Mouse (Mus musculus) spleen, embryonic (tissue): Measurements from ENCODE around the gene 2610528A11Rik.

ENCODE experiments used
- CTCF ChIA-PET: fragments of 350-600 bp; sonication (Branson Sonifier 250); formaldehyde crosslinking; loops from one replicate; lab custom pipeline; 2022; lab: Charles Lee

Gene 2610528A11Rik

GRCm38 (mm10) chr14:37094436-37094835 is 19.4 kb downstream of the 2610528A11Rik start:
- CTCF ChIA-PET: no interaction called here

- CTCF ChIA-PET: no interaction called here
These were observed 30.1 kb downstream of the 2610528A11Rik start for GRCm38 (mm10) chr14:37083755-37084154.

DNA sequence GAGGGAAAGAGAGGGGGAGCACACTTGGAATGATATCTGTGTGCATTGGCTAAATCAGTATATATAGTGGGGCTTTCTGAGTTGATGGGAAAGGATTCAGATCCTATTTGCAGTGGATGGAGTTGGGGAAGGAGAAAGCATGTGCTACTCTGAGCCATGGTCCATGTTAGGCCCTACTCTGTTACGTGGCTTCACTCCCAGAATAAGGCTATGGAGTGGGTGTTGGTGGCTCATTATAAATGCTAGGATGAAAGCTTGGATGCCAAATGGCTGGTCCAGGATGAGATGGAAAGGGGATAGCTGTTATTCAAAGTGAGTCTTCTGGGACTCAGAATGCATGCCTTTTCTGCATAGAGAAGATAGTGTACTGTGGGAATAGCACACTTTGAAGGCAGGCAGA is 33.1 kb downstream of the 2610528A11Rik start:
- CTCF ChIA-PET: no interaction called here

- CTCF ChIA-PET: no interaction called here
These were observed 45.3 kb downstream of the 2610528A11Rik start for GRCm38 (mm10) chr14:37068516-37068915.

- CTCF ChIA-PET: no interaction called here
These were observed 46.2 kb downstream of the 2610528A11Rik start, which contains the start of gene Lrit2 for GRCm38 (mm10) chr14:37067629-37068028. Gene Lrit2 (plus strand): TSS chr14:37067929.

- CTCF ChIA-PET: no interaction called here
These were observed 47.2 kb downstream of the 2610528A11Rik start for GRCm38 (mm10) chr14:37066636-37067035.

DNA sequence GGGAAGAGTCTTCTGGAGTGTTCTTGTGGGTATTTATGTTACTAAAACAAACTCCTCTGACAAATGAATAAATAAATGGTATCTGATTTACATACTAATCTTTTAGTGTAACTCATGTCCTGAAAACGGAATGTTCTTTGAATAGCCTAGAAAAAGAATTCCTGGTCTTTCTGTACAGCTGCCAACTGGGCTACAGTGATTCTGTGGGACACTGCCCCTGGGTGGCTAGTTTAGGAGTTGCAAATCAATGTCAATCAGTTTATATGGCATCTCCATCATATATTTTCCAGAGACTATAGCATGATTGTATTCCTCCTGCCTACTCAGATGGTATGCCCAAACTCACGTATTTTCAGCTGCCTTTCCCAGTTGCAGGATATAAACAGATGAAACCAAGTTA is 49.0 kb downstream of the 2610528A11Rik start:
- CTCF ChIA-PET: no interaction called here
